ENCODE assay signal across 24 mouse cellular contexts in the genomic region with DNA sequence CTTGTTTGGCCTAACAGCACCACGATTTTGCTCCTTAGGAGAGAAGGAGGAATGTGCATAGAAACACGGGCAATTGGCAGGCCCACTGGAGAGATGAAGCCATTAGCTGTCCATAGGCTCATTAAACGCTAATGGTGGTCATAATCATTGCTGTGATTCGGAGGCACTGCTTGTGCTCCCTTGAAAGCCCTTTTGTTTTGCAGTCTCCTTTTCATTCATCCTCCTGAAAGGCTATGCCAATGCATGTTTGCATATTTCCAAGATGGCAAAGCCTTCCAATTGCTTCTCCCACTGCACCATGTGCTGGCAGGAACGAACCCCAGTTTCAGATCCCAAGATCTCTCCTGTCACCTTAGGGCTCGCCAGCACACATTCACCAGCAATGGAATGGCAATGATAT.
DNase-seq lines count a peak whose midpoint lies in the region; ATAC-seq and TF ChIP-seq lines count a peak whose summit lies in the region.
"Had no signal": no experiment of that assay in that cellular context is flagged by ENCODE, and none has a peak within 500 bp of the region (broad histone marks: within the 10 kb centered on the region; RNA-seq: fewer than 3 reads in every experiment).

No protein-coding gene starts in this region.

- H3K4me2 ChIP-seq in forebrain, embryonic 14.5 days (ENCODE audit: low read length) = no peak overlapping the region
- H3K4me2 ChIP-seq in liver, postnatal 0 days (ENCODE audit: low read depth, low read length) = no peak overlapping the region
- H3K4me2 ChIP-seq: embryonic facial prominence, embryonic 12.5 days; embryonic facial prominence, embryonic 15.5 days; heart, embryonic 13.5 days; hindbrain, embryonic 12.5 days; hindbrain, embryonic 15.5 days had no signal

- peak; percentile 67 for ATAC-seq in forebrain, embryonic 14.5 days
- no peak for ATAC-seq in liver, postnatal 0 days
- ATAC-seq: activated CD4-positive, CD25-positive, alpha-beta regulatory T cell, adult 4 months; CD4-positive, CD25-positive, alpha-beta regulatory T cell, adult 4 months; intestine, postnatal 0 days had no signal

- H3K9me3 ChIP-seq in forebrain, embryonic 14.5 days (replicated peaks; ENCODE audit: control insufficient read depth, low read length) = no peaks in the 10 kb centered on the region
- no peaks in the 10 kb centered on the region for H3K9me3 ChIP-seq in liver, postnatal 0 days (ENCODE audit: low read length)
- H3K9me3 ChIP-seq: embryonic facial prominence, embryonic 12.5 days; embryonic facial prominence, embryonic 15.5 days; heart, embryonic 13.5 days; hindbrain, embryonic 15.5 days had no signal

- TF ChIP-seq POLR2A in brain, embryonic 14.5 days (IDR thresholded peaks at IDR 0.05; ENCODE audit: borderline replicate concordance, extremely low read depth, insufficient read depth, insufficient read length, poor library complexity, severe bottlenecking) = no peak

- H3K36me3 ChIP-seq in forebrain, embryonic 14.5 days (ENCODE audit: control insufficient read depth, insufficient read depth, low read length) = no peaks in the 10 kb centered on the region
- no peaks in the 10 kb centered on the region for H3K36me3 ChIP-seq in liver, postnatal 0 days (replicated peaks; ENCODE audit: insufficient read depth, low read length)
- H3K36me3 ChIP-seq: embryonic facial prominence, embryonic 12.5 days; embryonic facial prominence, embryonic 15.5 days; heart, embryonic 13.5 days; hindbrain, embryonic 12.5 days; hindbrain, embryonic 15.5 days had no signal

- no peaks in the 10 kb centered on the region for H3K27me3 ChIP-seq in forebrain, embryonic 14.5 days (replicated peaks; ENCODE audit: control insufficient read depth, insufficient read depth, low read length)
- H3K27me3 ChIP-seq in liver, postnatal 0 days (ENCODE audit: insufficient read depth, low read length) = no peaks in the 10 kb centered on the region
- H3K27me3 ChIP-seq: embryonic facial prominence, embryonic 12.5 days; embryonic facial prominence, embryonic 15.5 days; heart, embryonic 13.5 days; hindbrain, embryonic 12.5 days; hindbrain, embryonic 15.5 days had no signal

- no peak overlapping the region for H3K4me3 ChIP-seq in forebrain, embryonic 14.5 days (ENCODE audit: low read depth, low read length)
- H3K4me3 ChIP-seq in liver, postnatal 0 days (ENCODE audit: low read depth, low read length) = no peak overlapping the region
- H3K4me3 ChIP-seq: embryonic facial prominence, embryonic 12.5 days; embryonic facial prominence, embryonic 15.5 days; heart, embryonic 13.5 days; hindbrain, embryonic 12.5 days; hindbrain, embryonic 15.5 days had no signal

- H3K27ac ChIP-seq in forebrain, embryonic 14.5 days (ENCODE audit: low read depth, low read length) = no peak overlapping the region
- no peak overlapping the region for H3K27ac ChIP-seq in liver, postnatal 0 days (ENCODE audit: low read depth)
- H3K27ac ChIP-seq: embryonic facial prominence, embryonic 12.5 days; embryonic facial prominence, embryonic 15.5 days; heart, embryonic 13.5 days; hindbrain, embryonic 12.5 days; hindbrain, embryonic 15.5 days had no signal

- TF ChIP-seq EP300 in liver, postnatal 0 days (IDR thresholded peaks at IDR 0.05; ENCODE audit: low read depth) = no peak

- peak; percentile 65 for DNase-seq in heart, adult 11 months
- DNase-seq in heart, adult 18-20 months = no peak
- peak; percentile 86 for DNase-seq in brain, embryonic 14.5 days (ENCODE audit: low read depth)
- DNase-seq in forebrain, embryonic 14.5 days (ENCODE audit: low spot score) = peak; percentile 72
- DNase-seq in liver, postnatal 0 days = no peak
- no peak for DNase-seq in kidney, adult 8-10 months
- DNase-seq: adrenal gland, adult 8-10 months; adrenal gland, postnatal 25 days; cerebellum, adult 11 months; cerebellum, adult 2 months; cerebellum, adult 9-11 months; cerebellum, postnatal 25 days; gastrocnemius, postnatal 10 days; gastrocnemius, postnatal 36 days; heart, postnatal 14 days; kidney, adult 2 months had no signal

- peaks cover 12% of the 10 kb centered on the region for H3K4me1 ChIP-seq in forebrain, embryonic 14.5 days (ENCODE audit: control insufficient read depth, insufficient read depth, low read length)
- H3K4me1 ChIP-seq in liver, postnatal 0 days (ENCODE audit: insufficient read depth) = no peaks in the 10 kb centered on the region
- H3K4me1 ChIP-seq: embryonic facial prominence, embryonic 12.5 days; embryonic facial prominence, embryonic 15.5 days; heart, embryonic 13.5 days; hindbrain, embryonic 15.5 days had no signal

- WGBS in forebrain, embryonic 14.5 days = 12% methylated on average over 6 of the region's 6 CpGs
- WGBS in liver, postnatal 0 days (ENCODE audit: insufficient replicate concordance) = 83% methylated on average over 6 of the region's 6 CpGs

- no peak for TF ChIP-seq CTCF in brain, embryonic 14.5 days (IDR thresholded peaks at IDR 0.05; ENCODE audit: borderline replicate concordance, extremely low read depth, insufficient read depth, insufficient read length)
- TF ChIP-seq CTCF in liver, postnatal 0 days (IDR thresholded peaks at IDR 0.05; ENCODE audit: low read depth) = no peak

- H3K9ac ChIP-seq in forebrain, embryonic 14.5 days (ENCODE audit: low read length) = no peak overlapping the region
- H3K9ac ChIP-seq in liver, postnatal 0 days (replicated peaks) = no peak overlapping the region
- H3K9ac ChIP-seq: embryonic facial prominence, embryonic 12.5 days; embryonic facial prominence, embryonic 15.5 days; heart, embryonic 13.5 days; hindbrain, embryonic 12.5 days; hindbrain, embryonic 15.5 days had no signal

Comparison
In these comparisons a context has a peak if more than half of its experiments do, and no peak if none do; other contexts are left out.
1. DNase-seq: peak in heart, adult 11 months (single experiment), brain, embryonic 14.5 days (single experiment) and forebrain, embryonic 14.5 days (single experiment); none in heart, adult 18-20 months (0 of 2), liver, postnatal 0 days (single experiment) and kidney, adult 8-10 months (0 of 2).